Comparison of ENCODE assay signal across 24 mouse cellular contexts in the genomic region with DNA sequence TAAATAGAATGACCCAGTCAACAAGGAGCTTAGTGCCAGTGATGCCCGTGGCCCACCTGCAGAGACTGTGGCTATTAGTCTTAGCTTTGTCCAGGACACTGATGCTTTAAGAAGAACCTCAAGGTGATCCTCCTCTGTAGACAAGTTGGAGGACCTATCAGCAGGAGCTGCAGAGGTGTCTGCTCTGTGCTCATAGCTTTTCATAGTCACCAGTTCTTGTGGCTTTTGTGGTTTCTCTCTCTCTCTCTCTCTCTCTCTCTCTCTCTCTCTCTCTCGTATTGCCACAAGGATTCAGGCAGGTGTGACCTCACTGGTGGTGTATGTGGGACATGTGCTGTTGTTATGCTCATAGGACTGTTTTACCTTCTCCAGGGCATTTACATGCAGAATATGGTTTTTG. TPM values are rescaled to one million over a fixed set of nuclear protein-coding genes. Genes with fewer than 3 reads are reported as not detected.
DNase-seq lines count a peak whose midpoint lies in the region; TF ChIP-seq lines count a peak whose summit lies in the region.
"Had no signal": no experiment of that assay in that cellular context is flagged by ENCODE, and none has a peak within 500 bp of the region (broad histone marks: within the 10 kb centered on the region; RNA-seq: fewer than 3 reads in every experiment).

No protein-coding gene starts in this region.

- TF ChIP-seq POLR2A in thymus, adult 2 months (IDR thresholded peaks at IDR 0.05; ENCODE audit: control insufficient read depth, extremely low read depth, insufficient read depth, low read length, poor library complexity), result no peak

- H3K27me3 ChIP-seq in thymus, adult 2 months (ENCODE audit: control insufficient read depth, insufficient read depth, low read length), result no peaks in the 10 kb centered on the region
- no peaks in the 10 kb centered on the region for H3K27me3 ChIP-seq in megakaryocyte, embryonic 14.5 days (replicated peaks)
- H3K27me3 ChIP-seq: heart, embryonic 15.5 days; limb, embryonic 13.5 days; lung, embryonic 15.5 days; midbrain, embryonic 12.5 days; neural tube, embryonic 15.5 days had no signal

- H3K36me3 ChIP-seq in thymus, adult 2 months (ENCODE audit: control insufficient read depth, insufficient read depth, low read length), result no peaks in the 10 kb centered on the region
- H3K36me3 ChIP-seq in megakaryocyte, embryonic 14.5 days (replicated peaks; ENCODE audit: low read length), result peaks cover 3% of the 10 kb centered on the region
- H3K36me3 ChIP-seq: heart, embryonic 15.5 days; limb, embryonic 13.5 days; lung, embryonic 15.5 days; midbrain, embryonic 12.5 days had no signal

- no peak for DNase-seq in thymus, adult 2 months
- DNase-seq in thymus, adult 18-20 months, result no peak
- DNase-seq in MEL-GATA-1-ER (ENCODE audit: extremely low read depth, low read depth), result peak; percentile 18
- peak; percentile 14 for DNase-seq in thymus, postnatal 4 days
- no peak for DNase-seq in left cerebral cortex, postnatal 4 days
- DNase-seq in right cerebral cortex, postnatal 36 days (ENCODE audit: low spot score in 2 of 2), result no peak
- DNase-seq in right cerebral cortex, adult 2 months (ENCODE audit: low spot score in 2 of 2), result no peak
- DNase-seq: adrenal gland, postnatal 25 days; B cell, adult 2 months; cerebellum, adult 9-10 months; forebrain, postnatal 0 days; gastrocnemius, postnatal 36 days; kidney, adult 11 months; kidney, postnatal 4 days; lung, postnatal 36 days; right cerebral cortex, adult 18-20 months had no signal

- peak overlapping the region; percentile 63 for H3K27ac ChIP-seq in thymus, adult 2 months (ENCODE audit: control insufficient read depth, insufficient read depth, low read length)
- H3K27ac ChIP-seq: embryonic facial prominence, embryonic 10.5 days; heart, embryonic 15.5 days; limb, embryonic 13.5 days; liver, embryonic 14.5 days; lung, embryonic 15.5 days; midbrain, embryonic 12.5 days; neural tube, embryonic 15.5 days had no signal

- whole genome bisulfite sequencing in thymus, adult 2 months, result 42% methylated on average over 2 of the region's 2 CpGs

- intact Hi-C loops in left cerebral cortex, postnatal 4 days (cut with DNase I), result no loop called here

- no peak for TF ChIP-seq CTCF in thymus, adult 2 months (IDR thresholded peaks at IDR 0.05; ENCODE audit: borderline replicate concordance, control insufficient read depth, extremely low read depth, insufficient read depth, low read length, poor library complexity)

- H3K9me3 ChIP-seq in megakaryocyte, embryonic 14.5 days, result no peaks in the 10 kb centered on the region
- H3K9me3 ChIP-seq: embryonic facial prominence, embryonic 10.5 days; heart, embryonic 15.5 days; limb, embryonic 13.5 days; lung, embryonic 15.5 days; midbrain, embryonic 12.5 days; neural tube, embryonic 15.5 days had no signal

- peaks cover 9% of the 10 kb centered on the region for H3K4me1 ChIP-seq in thymus, adult 2 months (replicated peaks; ENCODE audit: control insufficient read depth, insufficient read depth, low read length)
- H3K4me1 ChIP-seq in megakaryocyte, embryonic 14.5 days, result peaks cover 28% of the 10 kb centered on the region
- H3K4me1 ChIP-seq: embryonic facial prominence, embryonic 10.5 days; heart, embryonic 15.5 days; limb, embryonic 13.5 days; lung, embryonic 15.5 days; midbrain, embryonic 12.5 days; neural tube, embryonic 15.5 days had no signal

- no peak overlapping the region for H3K4me3 ChIP-seq in thymus, adult 2 months (ENCODE audit: control insufficient read depth, insufficient read depth, low read length)
- peak overlapping the region; percentile 77 for H3K4me3 ChIP-seq in megakaryocyte, embryonic 14.5 days (replicated peaks)
- H3K4me3 ChIP-seq: embryonic facial prominence, embryonic 10.5 days; heart, embryonic 15.5 days; limb, embryonic 13.5 days; lung, embryonic 15.5 days; midbrain, embryonic 12.5 days; neural tube, embryonic 15.5 days had no signal

RNA-seq across cellular contexts. Expression of gene Slc25a26, which starts 8.7 kb away (rescaled TPM):
- 8.3 and 9.5 TPM in 2 replicates for polyA plus RNA-seq in thymus, adult 2 months (2012; rRNA removed)
- 1.8 TPM in 1 of 2 replicates, not detected in the other for polyA plus RNA-seq in megakaryocyte, embryonic 14.5 days (2012; ENCODE audit: insufficient read depth, low replicate concordance)
- total RNA-seq in left cerebral cortex, postnatal 4 days (2021), result 10 to 100 TPM in 1 of 2 experiments, 1 to 10 TPM in 1; 8.1 to 11.0 TPM

Comparison
In these comparisons a context has a peak if more than half of its experiments do, and no peak if none do; other contexts are left out.
1. DNase-seq: peak in MEL-GATA-1-ER (single experiment) and thymus, postnatal 4 days (single experiment); none in thymus, adult 2 months (single experiment), thymus, adult 18-20 months (0 of 2), left cerebral cortex, postnatal 4 days (single experiment), right cerebral cortex, postnatal 36 days (0 of 2) and right cerebral cortex, adult 2 months (0 of 2).